Mouse (Mus musculus) CD8-positive naive resting alpha-beta T cell, adult 2 months (primary cell): ENCODE results near the gene Ripor2.
A peak's percentile ranks its signal among the peaks of the same experiment; 100 is the strongest.

Source experiments
- DNase-seq, 2 experiments: peaks; one replicate each; pipeline ENCODE4 v3.0.0; 2022; ENCODE audit warnings: low read depth in 2 of 2, low spot score in 2 of 2

The Ripor2 gene

GRCm38 (mm10) chr13:24709656-24710396 is 127.8 kb downstream of the Ripor2 start:
- DNase-seq = no peak

- no peak for DNase-seq
These were observed 129.0 kb downstream of the Ripor2 start for GRCm38 (mm10) chr13:24710968-24711367.

GRCm38 (mm10) chr13:24712581-24713130 is 130.7 kb downstream of the Ripor2 start:
- no peak for DNase-seq

GRCm38 (mm10) chr13:24713434-24714000 is 131.5 kb downstream of the Ripor2 start:
- DNase-seq = peak; percentile 32 to 55

GRCm38 (mm10) chr13:24714360-24714885 is 132.4 kb downstream of the Ripor2 start:
- DNase-seq = no peak

- no peak for DNase-seq
These were observed 133.6 kb downstream of the Ripor2 start for GRCm38 (mm10) chr13:24715601-24716000.

GRCm38 (mm10) chr13:24716441-24716840 is 134.5 kb downstream of the Ripor2 start:
- DNase-seq = no peak

GRCm38 (mm10) chr13:24717677-24718076 is 135.7 kb downstream of the Ripor2 start:
- no peak for DNase-seq

GRCm38 (mm10) chr13:24721502-24721901 is 139.5 kb downstream of the Ripor2 start:
- DNase-seq = no peak

GRCm38 (mm10) chr13:24723699-24724394 is 141.9 kb downstream of the Ripor2 start:
- DNase-seq = no peak

- DNase-seq = no peak
These were observed 142.4 kb downstream of the Ripor2 start for GRCm38 (mm10) chr13:24724395-24724759.

- no peak for DNase-seq
These were observed 147.1 kb downstream of the Ripor2 start for GRCm38 (mm10) chr13:24729128-24729527.

- no peak for DNase-seq
These were observed 152.5 kb downstream of the Ripor2 start for GRCm38 (mm10) chr13:24734502-24734901.

GRCm38 (mm10) chr13:24735608-24736131 is 153.7 kb downstream of the Ripor2 start:
- no peak for DNase-seq

GRCm38 (mm10) chr13:24741028-24741427 is 159.0 kb downstream of the Ripor2 start, which contains the start of gene Armh2:
Gene Armh2 (plus strand): TSS chr13:24741232.
- DNase-seq = no peak

- DNase-seq = no peak
These were observed 165.8 kb downstream of the Ripor2 start for GRCm38 (mm10) chr13:24747823-24748222.

GRCm38 (mm10) chr13:24750807-24751206 is 168.8 kb downstream of the Ripor2 start:
- DNase-seq = no peak

GRCm38 (mm10) chr13:24751396-24751795 is 169.4 kb downstream of the Ripor2 start:
- DNase-seq = no peak

- no peak for DNase-seq
These were observed 174.8 kb downstream of the Ripor2 start for GRCm38 (mm10) chr13:24756756-24757155.

GRCm38 (mm10) chr13:24757820-24758564 is 176.0 kb downstream of the Ripor2 start:
- DNase-seq = no peak

- no peak for DNase-seq
These were observed 177.5 kb downstream of the Ripor2 start for GRCm38 (mm10) chr13:24759451-24759850.
